Mouse (Mus musculus) c-Kit-positive CD71-negative TER-119-negative erythroid progenitor cells, embryonic 14.5 days (primary cell): ENCODE measurements around the gene Olfr549.

Experiments used
- DNase-seq: peaks from one replicate; pipeline ENCODE4 v3.0.0-alpha.2; 2013; ENCODE audit warnings: low read depth

The Olfr549 gene

GRCm38 (mm10) chr7:102549570-102549969 is at the start of gene Olfr549:
Gene Olfr549, plus strand, starts transcription at chr7:102549870.
- DNase-seq: no peak

- DNase-seq: no peak
Observed at GRCm38 (mm10) chr7:102501986-102502385, 47.7 kb upstream of the Olfr549 start.

- DNase-seq: peak; percentile 64
Observed at GRCm38 (mm10) chr7:102506848-102507247, 42.8 kb upstream of the Olfr549 start.

GRCm38 (mm10) chr7:102508066-102508465 is 41.6 kb upstream of the Olfr549 start:
- no peak for DNase-seq

GRCm38 (mm10) chr7:102508666-102509065 is 41.0 kb upstream of the Olfr549 start:
- no peak for DNase-seq

- DNase-seq: no peak
Observed at GRCm38 (mm10) chr7:102509726-102510125, 39.9 kb upstream of the Olfr549 start.

- no peak for DNase-seq
Observed at GRCm38 (mm10) chr7:102511927-102512326, 37.7 kb upstream of the Olfr549 start.

GRCm38 (mm10) chr7:102512814-102513435 is 36.7 kb upstream of the Olfr549 start:
- peak; percentile 59 for DNase-seq

- peak; percentile 18 for DNase-seq
Observed at GRCm38 (mm10) chr7:102514144-102514543, 35.5 kb upstream of the Olfr549 start.

GRCm38 (mm10) chr7:102516261-102517050 is 33.2 kb upstream of the Olfr549 start:
- no peak for DNase-seq

- no peak for DNase-seq
Observed at GRCm38 (mm10) chr7:102517051-102517335, 32.7 kb upstream of the Olfr549 start.

GRCm38 (mm10) chr7:102529052-102529451 is 20.6 kb upstream of the Olfr549 start:
- DNase-seq: no peak

- DNase-seq: no peak
Observed at GRCm38 (mm10) chr7:102534449-102534848, 15.2 kb upstream of the Olfr549 start, which contains the start of gene Olfr547. Gene Olfr547, plus strand, starts transcription at chr7:102534749.

- no peak for DNase-seq
Observed at GRCm38 (mm10) chr7:102540596-102540995, 9.1 kb upstream of the Olfr549 start, which contains the start of gene Olfr548-ps1. Gene Olfr548-ps1, plus strand, starts transcription at chr7:102540896.

GRCm38 (mm10) chr7:102541251-102541650 is 8.4 kb upstream of the Olfr549 start:
- no peak for DNase-seq

- no peak for DNase-seq
Observed at GRCm38 (mm10) chr7:102553279-102553678, 3.6 kb downstream of the Olfr549 start.

GRCm38 (mm10) chr7:102564999-102565997 is 15.6 kb downstream of the Olfr549 start, which contains the start of gene Trim21:
Gene Trim21, minus strand, starts transcription at chr7:102565486.
- DNase-seq: peak; percentile 85

- no peak for DNase-seq
Observed at GRCm38 (mm10) chr7:102566219-102566618, 16.5 kb downstream of the Olfr549 start.

- DNase-seq: no peak
Observed at GRCm38 (mm10) chr7:102571142-102571541, 21.5 kb downstream of the Olfr549 start, which contains the start of gene Olfr550. Gene Olfr550, plus strand, starts transcription at chr7:102571442.

GRCm38 (mm10) chr7:102573174-102573830 is 23.6 kb downstream of the Olfr549 start:
- no peak for DNase-seq

GRCm38 (mm10) chr7:102575998-102576397 is 26.3 kb downstream of the Olfr549 start:
- DNase-seq: no peak

GRCm38 (mm10) chr7:102591786-102592185 is 42.1 kb downstream of the Olfr549 start, which contains the start of gene Olfr551:
Gene Olfr551, minus strand, starts transcription at chr7:102591886.
- DNase-seq: no peak
